Mouse (Mus musculus) layer of hippocampus, postnatal 36 days (tissue): ENCODE data around the gene Dedd. TPM values are rescaled to one million over a fixed set of nuclear protein-coding genes. Genes with fewer than 3 reads are reported as not detected.
"Not testable (repeated sequence)": the region's sequence is repeated elsewhere in the genome, so short reads cannot be mapped to it uniquely, and the experiment has no call there.

ENCODE experiments used
- DNase-seq, 2 experiments: peaks; one replicate each; pipeline ENCODE4 v3.0.0; 2022
- total RNA-seq, 2 experiments: library from RNA; stranded (reverse); gene quantifications; 2 replicates each; pipeline ENCODE4 v1.2.3; 2021

The Dedd gene
- total RNA-seq, result 10 to 100 TPM; 36.5 to 41.3 TPM

DNA sequence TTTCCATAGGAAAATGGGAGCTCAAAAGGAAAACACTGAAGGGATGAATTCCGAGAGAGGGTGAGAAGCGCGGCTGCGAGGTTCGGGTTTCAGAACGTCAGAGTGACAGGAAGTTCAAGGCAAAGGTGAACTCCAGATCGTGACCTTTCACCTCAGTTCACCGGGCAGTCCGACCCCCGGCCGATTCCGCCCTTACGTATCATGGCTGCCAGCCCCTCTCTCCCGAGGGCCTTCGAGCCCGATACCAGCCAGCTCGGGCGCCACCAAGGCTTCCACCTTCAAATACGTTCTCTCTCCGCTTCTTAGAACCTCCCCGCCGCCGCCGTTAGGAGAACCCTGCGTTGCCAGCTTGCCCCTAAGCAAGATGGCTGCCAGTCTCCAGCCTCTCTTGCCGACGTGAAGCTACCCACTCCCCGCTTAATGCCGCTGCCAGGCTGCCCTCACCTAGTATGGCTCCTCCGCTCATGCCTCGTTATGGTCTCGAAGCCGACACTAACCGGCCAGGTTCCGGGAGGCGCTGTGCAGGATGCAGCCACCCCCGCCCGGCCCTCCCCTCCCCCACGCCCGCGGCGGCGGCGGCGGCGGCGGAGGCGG, at the start of gene Dedd:
Gene Dedd, plus strand, starts transcription at position 307 of the 594 bp plus-strand sequence.
- DNase-seq, result peak; percentile 94

GRCm38 (mm10) chr1:171279721-171280120, 49.2 kb upstream of the Dedd start:
- no peak for DNase-seq

DNA sequence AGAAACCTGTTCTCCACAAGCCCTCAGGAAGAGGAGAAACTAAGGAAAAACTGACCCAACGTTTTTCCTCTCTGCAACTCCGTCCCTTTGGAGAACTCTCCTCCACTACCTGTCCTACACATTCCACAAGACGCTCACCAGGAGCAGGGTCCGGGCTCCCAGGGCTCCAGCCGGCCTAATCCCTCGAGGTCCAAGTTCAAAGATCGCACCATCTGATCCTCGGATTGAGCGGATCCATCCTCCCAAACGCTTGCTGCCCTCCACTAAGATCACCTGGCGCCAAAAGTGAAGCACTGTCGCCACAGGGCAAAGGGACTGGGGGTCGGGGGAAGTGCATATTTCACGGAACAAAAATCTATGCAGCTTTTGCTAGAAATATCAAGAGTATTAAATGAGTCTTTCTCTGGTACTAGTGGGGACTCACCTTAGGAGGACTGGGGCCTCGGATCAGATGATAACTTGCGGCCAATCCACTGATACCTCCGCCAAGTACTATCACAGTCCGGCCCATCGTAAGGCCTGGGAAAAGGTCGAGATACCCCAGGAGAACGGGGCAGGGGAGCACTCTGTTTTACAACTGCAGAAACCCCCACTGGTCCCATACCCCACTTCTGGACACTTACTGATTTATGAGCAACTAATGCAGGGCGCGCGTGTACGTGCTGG, 48.6 kb upstream of the Dedd start:
- no peak for DNase-seq

DNA sequence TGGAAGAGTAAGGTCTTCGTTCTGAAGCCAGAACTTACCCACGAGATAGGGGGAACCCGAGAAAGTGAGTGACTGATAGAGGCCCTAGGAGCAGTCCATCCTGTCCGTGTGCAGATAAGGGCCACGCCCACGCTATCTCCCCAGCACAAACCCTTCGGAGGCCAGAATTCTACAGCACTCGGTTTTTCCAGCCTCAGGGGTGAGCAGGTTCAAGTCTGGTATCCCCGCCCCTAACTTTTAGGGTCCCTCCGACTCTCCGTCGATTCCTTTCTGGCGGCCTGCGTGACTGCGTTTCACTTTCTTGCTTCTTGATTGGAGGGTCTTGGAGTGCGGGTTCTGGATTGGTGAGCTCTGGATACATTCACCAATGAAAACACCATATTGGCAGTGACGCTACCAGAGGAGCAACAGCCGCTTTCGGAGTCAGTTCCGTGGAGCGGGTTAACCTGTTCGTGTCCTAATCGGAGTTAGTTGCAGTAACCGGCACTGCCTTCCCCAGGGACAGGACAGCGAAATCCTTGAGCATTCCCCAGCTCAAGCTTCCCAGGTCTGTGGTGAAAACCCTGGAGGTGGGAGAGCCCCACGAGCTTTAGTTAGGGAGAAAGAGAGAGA, 47.9 kb upstream of the Dedd start, which contains the start of gene Ppox:
Gene Ppox, minus strand, starts transcription at position 271 of the 612 bp plus-strand sequence.
- peak; percentile 91 to 92 for DNase-seq

DNA sequence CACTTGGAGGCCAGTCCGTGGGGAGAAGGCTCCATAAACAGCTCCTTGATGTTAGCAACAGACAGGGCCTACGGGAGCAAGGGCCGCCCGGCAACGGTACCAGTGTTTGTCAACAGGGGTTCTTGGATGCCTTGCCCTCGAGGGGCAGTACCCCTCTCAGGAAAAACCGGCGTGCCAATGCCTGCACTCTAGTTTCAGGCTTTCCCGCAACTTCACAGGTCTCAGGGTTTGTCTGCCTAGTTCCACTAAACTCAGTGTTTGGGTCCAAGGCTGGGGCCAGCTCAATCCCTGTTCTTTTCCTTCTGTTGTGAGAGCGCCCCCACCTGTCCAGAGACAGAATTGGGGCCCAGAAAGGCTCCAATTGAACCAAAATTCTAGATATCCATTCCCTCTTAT, 47.4 kb upstream of the Dedd start:
- DNase-seq, result peak in 1 of 2 experiments; percentile 78

DNA sequence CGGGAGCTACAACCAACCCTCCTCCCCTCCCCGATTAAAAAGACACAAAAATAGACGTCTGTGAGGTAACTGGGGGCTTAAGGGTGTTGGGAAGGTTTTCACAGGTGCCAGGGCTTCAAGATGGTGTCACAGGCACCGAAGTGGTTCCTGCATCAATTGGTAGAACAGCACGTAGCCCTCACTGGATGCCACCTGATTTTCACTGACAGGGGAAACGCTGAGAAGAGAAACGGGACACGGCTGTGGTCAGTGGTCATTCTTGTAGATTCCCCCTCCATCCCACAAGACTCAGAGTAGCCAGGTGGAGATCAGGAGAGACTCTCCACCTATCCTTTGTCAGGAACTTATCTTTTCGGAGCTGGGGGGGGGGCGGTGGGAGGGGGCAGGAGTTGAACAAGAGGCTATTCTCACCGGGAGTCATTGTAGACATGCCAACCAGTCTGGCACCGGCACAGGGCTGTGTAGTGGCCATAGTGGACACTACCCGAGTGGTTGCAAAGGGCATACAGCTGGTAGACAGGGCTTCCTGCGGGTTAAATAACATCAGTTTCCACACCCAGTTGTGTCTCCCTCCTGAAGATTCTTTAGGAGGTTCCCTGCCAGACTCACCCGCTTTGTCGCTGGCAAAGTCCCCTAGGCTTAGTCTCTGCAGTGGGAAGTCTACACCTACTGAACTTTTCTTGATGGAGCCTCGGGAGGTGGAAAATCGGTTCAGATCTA, 46.7 kb upstream of the Dedd start:
- no peak for DNase-seq

DNA sequence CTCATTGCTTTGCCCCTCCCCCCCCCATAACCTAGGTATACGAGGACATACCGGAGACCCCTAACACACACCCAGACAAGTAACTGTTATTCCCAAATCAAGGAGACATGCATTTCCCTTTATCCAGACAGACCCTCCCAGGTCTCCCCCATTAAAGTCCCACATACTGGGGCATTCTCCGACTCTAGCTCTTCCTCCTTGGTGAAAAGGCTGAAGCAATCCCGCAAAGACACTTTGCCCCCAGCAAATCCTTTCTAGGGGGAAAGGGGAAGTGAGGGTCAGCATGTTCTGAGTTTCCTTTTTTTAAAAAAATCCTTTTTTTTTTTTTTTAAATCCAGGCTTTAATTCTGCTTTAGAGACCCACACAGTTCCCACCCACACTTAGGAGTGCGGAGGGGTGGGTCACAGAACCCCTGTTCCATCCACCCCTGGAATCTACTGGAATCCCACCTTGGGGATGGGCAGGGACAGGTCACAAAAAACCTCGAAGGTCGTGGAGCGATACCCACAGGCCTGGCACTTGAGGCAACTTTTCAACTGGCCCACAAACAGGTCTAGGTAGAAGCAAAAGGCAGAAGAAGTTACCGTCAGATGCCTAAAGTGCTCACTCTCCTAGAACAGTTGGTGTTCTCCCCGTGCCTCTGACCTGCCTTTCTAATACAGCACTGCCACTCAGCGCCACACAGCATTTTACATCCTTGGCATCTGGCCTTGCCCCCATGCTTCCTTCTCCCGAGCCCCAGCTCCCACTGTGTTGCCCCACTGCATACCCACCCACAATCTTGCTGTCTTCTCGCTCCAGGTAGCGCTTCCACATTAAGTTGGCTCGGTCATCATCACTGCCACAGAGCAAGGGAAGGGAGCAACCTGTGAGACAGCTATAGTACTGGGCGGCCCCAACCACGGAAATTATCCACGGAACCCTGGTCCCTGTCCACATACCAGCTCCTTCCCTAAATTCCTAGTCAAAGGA, 45.5 kb upstream of the Dedd start:
- DNase-seq, result no peak

- DNase-seq, result no peak
These were observed 44.5 kb upstream of the Dedd start for GRCm38 (mm10) chr1:171284491-171284890.

DNA sequence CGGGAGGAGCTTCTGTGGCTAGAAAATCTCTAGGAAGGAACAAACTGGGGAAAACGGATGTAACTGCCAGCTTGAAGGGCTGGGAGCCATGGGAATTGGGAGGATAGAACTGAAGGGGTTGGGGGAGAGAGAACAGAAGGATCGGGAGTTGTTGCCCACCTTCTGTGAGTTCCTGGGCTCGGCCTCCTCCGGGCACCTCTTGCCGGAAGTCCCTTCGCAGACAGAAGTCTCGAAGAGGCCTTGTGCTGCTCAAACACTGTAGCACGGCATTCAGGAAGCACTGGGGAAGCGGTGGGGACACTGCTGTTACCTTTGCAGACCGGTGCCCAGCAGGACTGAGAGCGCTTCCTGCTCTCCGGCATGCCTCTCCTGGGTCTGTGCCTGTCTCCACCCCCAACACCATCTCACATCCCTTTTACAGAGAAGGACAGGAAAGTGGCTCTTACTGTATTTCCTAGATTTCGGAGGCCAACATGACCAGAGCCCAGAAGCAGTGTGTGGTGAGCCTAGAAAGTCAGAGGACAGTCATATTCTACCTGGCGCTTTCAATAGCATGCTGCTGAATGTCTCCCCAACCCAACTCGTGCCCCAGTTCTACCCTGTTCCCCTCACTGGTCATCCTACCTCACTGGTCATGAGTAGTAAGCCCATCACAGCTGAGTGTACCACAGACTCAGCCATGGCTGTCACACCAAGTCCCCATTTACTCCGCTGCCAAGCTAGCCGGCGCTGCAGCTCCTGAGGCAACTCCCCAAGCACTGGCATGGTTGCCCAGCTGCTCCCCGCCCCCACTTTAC, 43.7 kb upstream of the Dedd start:
- DNase-seq, result no peak

- DNase-seq, result no peak
These were observed 42.4 kb upstream of the Dedd start for GRCm38 (mm10) chr1:171286517-171286916.

DNA sequence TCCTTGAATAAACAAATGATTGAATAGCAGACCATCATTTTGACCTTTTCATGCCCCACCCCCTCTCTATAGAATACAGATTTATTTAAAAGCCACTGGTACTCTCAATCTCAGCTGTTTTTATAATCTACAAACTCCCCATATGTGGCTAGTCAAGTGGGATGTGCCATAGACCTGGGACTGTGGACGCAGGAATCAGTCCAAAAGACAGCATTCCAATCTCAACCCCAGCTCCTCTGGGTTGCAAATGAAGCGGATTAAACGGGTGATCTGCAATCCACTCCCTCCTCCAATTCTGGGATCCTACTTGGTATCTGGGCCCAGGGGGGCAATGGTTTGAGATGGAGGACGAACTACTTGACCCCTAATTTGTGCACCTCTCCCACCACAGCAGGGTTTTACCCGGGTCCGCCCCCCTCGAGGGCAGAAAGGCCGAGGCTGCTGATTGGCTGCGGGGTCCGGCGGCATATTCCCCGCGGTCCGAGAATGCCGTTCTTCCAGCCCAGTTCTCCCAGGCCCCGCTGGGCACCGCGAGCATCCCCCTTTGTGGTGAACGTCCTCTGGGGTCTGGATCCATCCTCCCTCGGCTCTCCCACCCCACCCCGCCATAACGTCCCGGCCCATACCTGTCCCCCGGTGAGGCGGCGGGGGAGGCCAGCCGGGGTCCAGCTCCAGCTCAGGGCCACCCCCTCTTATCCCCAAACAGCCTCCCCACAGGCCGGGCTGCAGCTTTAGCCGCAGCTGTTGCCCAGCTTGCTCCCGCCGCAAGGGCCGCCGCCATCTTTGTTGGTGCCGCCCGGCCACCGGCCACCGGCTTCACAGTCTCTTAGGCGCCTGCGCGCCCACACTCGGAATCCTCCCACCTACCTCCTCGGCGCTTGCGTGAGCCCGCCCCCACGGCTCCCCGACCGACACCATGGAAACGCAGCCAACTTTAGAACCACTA, 41.5 kb upstream of the Dedd start, which contains the start of gene Usp21:
Gene Usp21, minus strand, starts transcription at position 856 of the 946 bp plus-strand sequence.
- DNase-seq, result peak; percentile 94

DNA sequence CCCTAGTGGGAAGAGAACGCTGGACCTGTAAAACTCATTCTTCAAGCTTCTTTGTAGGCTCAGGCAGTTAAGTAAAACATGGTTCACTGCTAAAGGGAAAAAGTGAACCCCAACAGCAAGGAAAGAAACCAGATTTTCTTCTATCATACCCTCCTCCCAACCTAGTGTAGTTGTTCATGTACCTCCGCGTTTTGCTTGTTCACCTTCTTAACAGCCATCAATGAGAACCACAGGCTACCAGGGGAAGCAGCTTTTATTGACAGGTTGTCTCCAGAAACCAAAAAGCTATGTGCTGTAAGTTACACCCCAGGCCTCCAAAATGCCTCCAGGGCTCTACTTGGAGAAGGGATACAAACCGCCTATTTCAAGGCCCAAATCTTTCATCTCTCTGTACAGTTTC, 40.6 kb upstream of the Dedd start:
- no peak for DNase-seq

DNA sequence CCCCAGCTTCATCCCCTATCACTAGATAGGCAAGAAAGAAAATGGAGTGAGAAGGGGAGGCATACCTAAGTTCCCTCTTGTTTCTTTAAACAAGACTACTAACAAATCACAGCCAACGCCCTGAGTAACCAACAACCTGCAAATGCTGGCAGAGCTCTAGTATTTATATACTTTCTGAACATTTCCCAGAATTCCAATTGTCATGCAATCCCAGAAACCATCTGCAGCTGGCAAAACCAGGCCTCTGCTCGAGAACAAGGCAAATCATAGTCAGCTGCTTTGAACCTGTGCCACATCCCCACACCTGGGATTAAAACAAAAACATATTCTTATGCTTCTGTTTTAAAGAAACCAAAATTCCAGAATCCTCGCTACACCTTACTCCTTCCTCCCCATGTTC, 35.6 kb upstream of the Dedd start:
- DNase-seq, result no peak

DNA sequence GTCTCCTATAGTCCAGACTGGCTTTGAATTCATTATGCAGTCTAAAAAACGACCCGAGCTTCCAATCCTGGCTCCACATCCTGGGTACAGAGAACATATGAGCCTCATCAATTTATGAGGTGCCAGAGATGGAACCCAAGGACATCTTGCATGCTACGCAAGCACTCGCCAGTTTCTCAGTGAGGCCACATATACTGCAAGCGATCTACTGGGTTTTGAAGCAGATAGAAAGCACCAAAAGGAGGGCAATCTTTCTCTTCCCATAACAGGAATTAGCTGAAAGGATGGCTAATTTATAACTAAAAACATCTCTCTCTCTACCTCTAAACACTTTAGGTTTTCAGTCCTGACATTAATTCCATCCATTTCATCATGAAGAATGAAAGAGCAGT, 35.0 kb upstream of the Dedd start:
- no peak for DNase-seq

DNA sequence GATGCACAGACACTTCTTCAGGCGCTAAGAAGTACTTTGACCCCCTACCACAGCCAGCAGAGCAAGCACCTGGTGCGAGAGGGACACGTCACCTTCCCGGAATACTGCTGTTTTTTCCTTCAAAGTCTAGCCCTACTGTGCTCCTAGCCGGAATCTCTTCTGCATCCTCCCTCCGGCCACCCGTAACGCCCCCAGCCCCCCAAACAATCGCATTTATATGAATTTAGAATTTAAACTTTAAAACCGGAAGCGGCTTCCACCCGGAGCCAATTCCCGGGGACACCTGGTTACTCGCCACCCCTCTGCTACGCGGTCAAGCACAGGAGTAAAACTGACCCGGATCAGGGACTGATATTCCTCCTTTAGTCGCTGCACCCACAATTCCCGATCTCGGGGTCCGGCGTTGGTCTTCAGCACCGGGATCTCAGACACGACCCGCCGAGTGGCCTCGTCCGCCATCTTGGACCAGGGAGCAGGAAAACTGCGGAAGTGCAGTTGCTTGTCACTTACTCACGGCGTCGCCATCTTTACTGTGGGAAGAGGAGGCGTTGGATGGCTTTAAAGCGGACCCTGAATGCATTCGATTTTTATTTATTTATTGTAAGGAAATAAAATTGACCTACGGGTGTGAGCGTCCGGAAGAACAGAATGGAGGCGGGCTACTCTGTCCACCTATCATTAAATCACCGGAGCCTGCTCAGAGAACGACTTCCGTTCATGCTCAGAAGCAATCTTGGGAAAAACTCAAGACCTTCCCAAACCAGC, 34.5 kb upstream of the Dedd start, which contains the start of gene Ufc1:
Gene Ufc1, minus strand, starts transcription at position 727 of the 765 bp plus-strand sequence.
- DNase-seq, result peak; percentile 86 to 87

- no peak for DNase-seq
These were observed 33.9 kb upstream of the Dedd start for GRCm38 (mm10) chr1:171295063-171295402.

DNA sequence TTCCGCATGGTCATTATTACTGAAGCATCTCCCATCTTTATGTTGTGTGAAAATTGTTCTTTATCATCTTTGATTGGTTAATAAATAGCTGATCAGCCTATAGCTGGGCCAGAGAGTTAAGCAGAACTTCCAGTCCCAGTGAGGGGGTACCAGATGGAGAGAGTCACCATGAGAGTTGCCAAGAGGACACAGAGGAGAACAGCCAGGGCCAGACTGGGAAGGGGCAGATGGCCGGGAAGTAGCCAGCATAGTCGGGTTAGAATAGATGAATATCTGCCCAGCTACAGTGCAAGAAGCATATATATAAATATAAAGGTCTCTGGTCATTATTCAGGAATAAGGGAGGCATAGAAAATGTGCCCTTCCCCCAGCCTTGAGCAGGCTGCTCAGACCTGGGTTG, 30.7 kb upstream of the Dedd start:
- DNase-seq, result no peak

- not testable (repeated sequence) for DNase-seq
These were observed 22.8 kb upstream of the Dedd start for GRCm38 (mm10) chr1:171306157-171306556.

DNA sequence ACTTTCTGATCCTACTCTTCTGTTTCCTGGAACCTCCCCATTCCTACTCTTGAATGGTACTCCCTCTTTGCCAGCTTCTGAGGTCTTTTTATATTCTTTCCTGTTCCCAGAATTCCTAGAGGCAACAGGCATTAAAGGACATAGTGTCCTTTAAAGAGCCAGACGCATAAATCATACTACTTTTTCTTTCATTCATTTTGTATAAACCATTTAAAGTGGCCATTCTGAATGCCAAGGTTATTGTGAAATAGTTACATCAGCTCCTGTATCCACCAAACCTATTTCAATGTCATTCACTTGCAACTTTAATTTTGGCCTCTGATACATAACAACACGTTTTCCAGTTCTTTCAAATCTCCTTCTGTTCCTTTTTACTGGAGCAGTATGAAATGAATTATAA, 19.6 kb upstream of the Dedd start:
- DNase-seq, result no peak
